Mouse (Mus musculus) megakaryocyte, adult 5-6 weeks (primary cell): ENCODE measurements around the gene Thbs4. TPM values are rescaled to one million over a fixed set of nuclear protein-coding genes. Genes with fewer than 3 reads are reported as not detected.
A peak's percentile ranks its signal among the peaks of the same experiment; 100 is the strongest.
"Not testable (repeated sequence)": the region's sequence is repeated elsewhere in the genome, so short reads cannot be mapped to it uniquely, and the experiment has no call there.

ENCODE experiments used
- ATAC-seq: 2 replicates; pipeline ENCODE4 v1.8.0; 2016; ENCODE audit warnings: mild to moderate bottlenecking, inconsistent platforms; ENCODE audit not compliant: poor library complexity, severe bottlenecking
- total RNA-seq, 2 experiments: library from RNA; stranded (forward) in 1 of 2; stranded (reverse) in 1 of 2; fragments of 153-499, 151-499 nt in 1 of 2; fragments of 221-1000, 200-1000 nt in 1 of 2; gene quantifications; 2 replicates each; pipeline versions ENCODE4 v1.2.3 to v1.2.4; 2015 to 2017

Gene Thbs4
- total RNA-seq (2015), result not detected in 2 replicates
- not detected in 2 replicates for total RNA-seq (2017)

GRCm38 (mm10) chr13:92794462-92795214 lies at the start of gene Thbs4:
TSS of gene Thbs4 (minus strand) at chr13:92794818.
- peak; percentile 50 for ATAC-seq

GRCm38 (mm10) chr13:92833162-92833561 lies 38.5 kb upstream of the Thbs4 start:
- ATAC-seq, result no peak

- ATAC-seq, result peak; percentile 55
Observed at GRCm38 (mm10) chr13:92828820-92829219, 34.2 kb upstream of the Thbs4 start.

- no peak for ATAC-seq
Observed at GRCm38 (mm10) chr13:92817357-92817756, 22.7 kb upstream of the Thbs4 start.

GRCm38 (mm10) chr13:92816329-92816728 lies 21.7 kb upstream of the Thbs4 start:
- ATAC-seq, result peak; percentile 79

- not testable (repeated sequence) for ATAC-seq
Observed at GRCm38 (mm10) chr13:92810592-92810991, 16.0 kb upstream of the Thbs4 start.

GRCm38 (mm10) chr13:92807849-92808248 lies 13.2 kb upstream of the Thbs4 start:
- no peak for ATAC-seq

GRCm38 (mm10) chr13:92806785-92807184 lies 12.2 kb upstream of the Thbs4 start:
- ATAC-seq, result no peak

- ATAC-seq, result no peak
Observed at GRCm38 (mm10) chr13:92799306-92799925, 4.8 kb upstream of the Thbs4 start.

GRCm38 (mm10) chr13:92798830-92799229 lies 4.2 kb upstream of the Thbs4 start:
- ATAC-seq, result no peak

- ATAC-seq, result no peak
Observed at GRCm38 (mm10) chr13:92793636-92794035, 982 bp downstream of the Thbs4 start.

- ATAC-seq, result no peak
Observed at GRCm38 (mm10) chr13:92791474-92791873, 3.1 kb downstream of the Thbs4 start.

- no peak for ATAC-seq
Observed at GRCm38 (mm10) chr13:92784311-92784710, 10.3 kb downstream of the Thbs4 start.

GRCm38 (mm10) chr13:92783551-92783950 lies 11.1 kb downstream of the Thbs4 start:
- no peak for ATAC-seq

GRCm38 (mm10) chr13:92780927-92781326 lies 13.7 kb downstream of the Thbs4 start:
- ATAC-seq, result no peak

- ATAC-seq, result no peak
Observed at GRCm38 (mm10) chr13:92780076-92780475, 14.5 kb downstream of the Thbs4 start.

GRCm38 (mm10) chr13:92778642-92779041 lies 16.0 kb downstream of the Thbs4 start:
- peak; percentile 24; the same call in 1 of the 2 replicates for ATAC-seq

- no peak for ATAC-seq
Observed at GRCm38 (mm10) chr13:92775916-92776315, 18.7 kb downstream of the Thbs4 start.

- peak; percentile 83 for ATAC-seq
Observed at GRCm38 (mm10) chr13:92774887-92775286, 19.7 kb downstream of the Thbs4 start.

- no peak for ATAC-seq
Observed at GRCm38 (mm10) chr13:92772500-92772899, 22.1 kb downstream of the Thbs4 start.

- no peak for ATAC-seq
Observed at GRCm38 (mm10) chr13:92771566-92771965, 23.1 kb downstream of the Thbs4 start.
